Mouse (Mus musculus): ENCODE measurements around the gene Il9r.

Il9r gene

DNA sequence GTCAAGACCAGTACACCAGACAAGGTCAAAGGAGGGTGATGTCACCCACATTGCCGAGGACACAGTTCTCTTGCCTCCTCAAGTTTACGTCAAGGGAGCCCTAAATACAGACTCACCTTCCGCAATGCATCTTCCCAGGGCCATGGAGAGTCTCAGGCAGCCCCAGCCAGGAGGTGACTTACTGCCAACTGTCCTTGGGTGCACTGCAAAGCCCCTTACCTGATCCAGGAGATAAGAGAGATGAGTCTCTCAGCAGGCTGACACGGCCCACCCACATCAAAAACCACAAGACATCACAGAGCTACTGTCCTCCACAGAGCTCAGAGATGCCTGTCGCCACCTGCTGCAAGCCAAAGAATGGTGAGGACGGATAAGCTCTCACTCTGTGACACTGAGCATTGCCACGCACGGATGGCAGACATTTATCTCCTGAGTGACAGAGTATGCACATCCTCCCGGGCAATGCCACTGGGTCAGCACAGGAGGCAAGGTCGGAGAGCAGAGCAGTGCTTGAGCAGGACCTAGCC is at the start of gene Il9r:
Gene Il9r (minus strand): TSS at position 205 of the 527 bp plus-strand sequence.
- no peak for DNase-seq (ENCODE audit: low spot score)

DNA sequence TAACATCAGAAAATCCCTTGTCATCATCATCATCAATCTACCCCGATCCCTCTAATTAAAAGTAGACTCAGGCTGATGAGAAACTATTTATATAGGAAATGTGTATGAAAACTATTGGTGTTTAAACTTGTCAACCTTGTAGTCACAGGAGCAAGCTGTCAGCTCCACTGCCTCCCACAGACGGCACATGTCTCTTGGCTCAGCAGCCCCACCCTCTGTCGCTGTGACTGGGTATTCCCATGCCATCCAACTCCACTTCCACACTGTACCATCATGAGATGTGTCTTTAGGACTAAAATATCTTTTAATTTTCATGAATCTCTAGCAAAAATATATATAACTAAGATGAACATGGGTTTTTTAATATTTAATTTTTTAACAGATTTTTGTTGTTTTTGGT is 48.3 kb upstream of the Il9r start:
- DNase-seq (ENCODE audit: low spot score): no peak

DNA sequence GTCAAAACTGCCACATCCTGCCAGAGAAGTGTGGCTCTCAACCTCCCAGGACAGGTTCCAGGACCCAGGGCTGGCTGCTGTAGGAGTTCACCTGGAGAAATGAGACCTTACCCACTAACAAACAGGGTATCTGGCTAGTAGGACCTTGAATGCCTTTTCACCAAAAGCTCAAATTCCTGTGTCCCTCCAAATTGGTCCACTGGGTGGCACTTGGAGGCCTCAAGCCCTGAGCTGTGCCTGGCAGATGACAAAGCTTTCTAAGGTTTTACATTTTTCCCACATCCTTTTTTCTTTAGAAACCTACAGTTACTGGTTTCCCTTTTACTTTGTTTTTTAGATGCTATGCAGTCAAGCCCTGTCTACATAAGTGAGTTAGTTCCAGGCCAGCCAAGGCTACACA is 47.0 kb upstream of the Il9r start:
- DNase-seq (ENCODE audit: low spot score): no peak

DNA sequence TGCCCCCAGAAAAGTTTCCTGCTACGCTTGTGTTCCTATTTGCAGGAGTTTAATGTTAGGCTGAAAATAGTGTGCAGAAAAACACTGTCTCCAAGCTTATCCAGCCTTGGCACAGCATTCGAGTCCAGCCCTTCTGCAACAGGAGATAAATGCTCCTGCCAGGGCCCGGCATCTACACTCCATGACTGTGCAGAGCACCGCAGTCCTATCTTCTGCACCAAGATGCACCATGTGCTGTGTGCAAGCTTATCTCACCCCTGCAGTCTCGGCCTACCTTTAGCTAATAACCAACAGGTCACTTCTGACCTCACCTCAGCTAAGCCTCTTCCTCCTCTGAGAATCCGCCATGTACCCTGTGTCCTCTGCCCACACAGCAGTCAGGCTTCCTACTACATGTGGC is 45.5 kb upstream of the Il9r start:
- DNase-seq (ENCODE audit: low spot score): no peak

DNA sequence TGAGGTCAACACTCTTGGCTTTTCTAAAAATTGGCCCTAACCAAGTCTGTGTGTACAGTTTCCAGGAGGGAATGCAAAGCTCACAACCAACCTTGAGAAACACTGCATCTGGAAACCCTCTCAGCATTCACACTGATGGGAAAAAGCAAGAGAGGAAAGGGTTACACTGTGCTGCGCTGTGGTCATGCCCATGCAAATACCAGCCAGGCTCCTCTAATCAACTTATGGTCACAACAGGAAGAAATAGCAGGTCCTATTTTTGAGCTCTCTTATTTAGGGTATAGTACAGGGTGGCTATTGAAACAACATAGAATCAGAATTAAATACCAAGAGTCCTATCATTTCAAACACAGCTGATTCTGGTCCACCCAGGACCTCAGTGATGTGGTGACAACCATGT is 44.5 kb upstream of the Il9r start:
- DNase-seq (ENCODE audit: low spot score): no peak

DNA sequence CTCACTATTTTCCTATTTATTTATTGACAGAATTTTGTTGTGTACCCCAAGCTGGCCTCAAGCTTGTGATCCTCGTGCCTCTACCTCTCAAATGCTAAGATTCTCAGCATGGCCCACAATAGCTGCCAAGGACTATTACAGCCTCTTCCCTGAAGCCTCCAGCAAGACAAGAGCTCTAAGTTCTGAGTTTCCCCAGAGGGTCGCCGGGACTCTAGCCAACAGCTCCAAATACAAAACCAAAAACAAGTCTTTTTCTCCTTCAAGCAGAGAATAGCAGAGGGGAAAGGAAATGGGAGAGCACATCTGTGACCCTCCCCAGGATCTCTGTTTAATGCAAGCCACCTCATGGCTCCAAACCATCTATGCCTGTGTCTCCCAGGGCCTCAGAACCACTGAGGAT is 44.0 kb upstream of the Il9r start:
- DNase-seq (ENCODE audit: low spot score): no peak

DNA sequence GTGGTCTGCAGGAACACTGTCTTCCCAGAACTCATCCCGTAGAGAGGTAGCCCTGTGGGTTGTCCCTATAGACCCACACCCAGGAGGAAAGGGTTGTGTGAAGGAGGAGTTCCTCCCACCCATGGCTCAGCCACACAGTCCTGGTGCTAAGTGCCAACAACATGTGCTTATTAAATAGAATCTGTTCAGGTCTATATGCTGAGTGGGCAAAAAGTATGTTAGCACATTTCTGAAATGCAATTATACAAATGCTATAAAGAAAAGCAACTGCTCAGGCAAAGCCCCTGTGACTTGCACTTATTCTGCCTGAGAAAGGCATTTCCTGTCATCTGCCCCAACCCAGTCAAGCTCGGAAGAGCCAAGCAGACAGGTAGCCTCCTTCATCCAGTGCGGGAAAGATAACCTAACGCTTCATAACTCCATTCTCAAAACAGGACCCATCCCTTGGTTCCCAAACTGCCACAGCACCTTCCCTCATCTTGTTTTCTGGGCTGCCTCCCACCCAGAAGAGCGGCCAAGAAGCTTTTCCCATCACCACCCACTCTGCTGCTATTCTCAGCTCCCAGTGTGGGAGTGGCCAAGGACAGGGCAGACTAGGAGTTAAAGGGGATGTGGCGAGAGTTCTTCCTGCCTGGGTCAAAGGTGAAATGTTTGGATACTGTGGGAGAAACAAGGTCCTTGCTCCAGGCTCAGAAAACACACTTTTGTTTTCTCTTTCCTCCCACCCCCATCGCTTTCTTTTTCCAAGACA is 43.3 kb upstream of the Il9r start:
- no peak for DNase-seq (ENCODE audit: low spot score)

DNA sequence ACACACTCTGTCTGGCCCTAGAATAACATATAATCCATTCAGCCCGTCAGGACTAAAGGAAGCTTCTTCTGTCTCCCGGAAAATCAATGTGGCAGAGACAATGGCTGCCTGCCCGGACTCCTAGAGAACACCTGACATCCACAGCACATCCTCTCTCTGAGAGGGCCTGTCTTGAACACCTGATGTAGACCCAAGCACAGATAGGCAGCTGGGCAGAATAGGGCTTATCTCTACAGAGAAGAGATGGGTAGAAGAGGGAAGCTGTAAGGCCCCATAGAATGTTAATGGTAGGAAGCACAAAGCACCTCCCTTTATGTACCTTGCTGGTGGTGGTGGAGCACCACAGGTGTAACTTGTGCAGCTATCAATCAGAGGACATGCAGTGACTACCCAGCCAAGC is 42.1 kb upstream of the Il9r start:
- no peak for DNase-seq (ENCODE audit: low spot score)

DNA sequence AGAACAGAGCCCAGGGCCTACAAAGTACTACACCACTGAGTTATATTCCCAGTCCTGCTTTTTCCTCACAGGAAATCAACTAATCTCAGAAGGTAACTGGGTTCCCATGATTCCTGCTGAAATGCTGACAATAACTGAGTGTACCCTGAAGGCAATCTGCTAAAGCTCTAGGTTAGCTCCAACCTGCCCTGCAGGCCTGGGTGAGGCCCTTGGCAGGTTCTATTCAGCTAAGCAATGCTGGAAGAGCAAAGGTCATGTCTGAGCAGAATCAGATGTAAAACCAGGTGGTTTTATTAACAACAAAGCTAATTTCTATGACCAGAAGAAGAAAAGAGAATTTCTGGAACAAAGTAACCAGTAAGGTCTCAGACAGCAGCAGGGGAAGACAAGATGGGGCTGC is 41.3 kb upstream of the Il9r start:
- no peak for DNase-seq (ENCODE audit: low spot score)

DNA sequence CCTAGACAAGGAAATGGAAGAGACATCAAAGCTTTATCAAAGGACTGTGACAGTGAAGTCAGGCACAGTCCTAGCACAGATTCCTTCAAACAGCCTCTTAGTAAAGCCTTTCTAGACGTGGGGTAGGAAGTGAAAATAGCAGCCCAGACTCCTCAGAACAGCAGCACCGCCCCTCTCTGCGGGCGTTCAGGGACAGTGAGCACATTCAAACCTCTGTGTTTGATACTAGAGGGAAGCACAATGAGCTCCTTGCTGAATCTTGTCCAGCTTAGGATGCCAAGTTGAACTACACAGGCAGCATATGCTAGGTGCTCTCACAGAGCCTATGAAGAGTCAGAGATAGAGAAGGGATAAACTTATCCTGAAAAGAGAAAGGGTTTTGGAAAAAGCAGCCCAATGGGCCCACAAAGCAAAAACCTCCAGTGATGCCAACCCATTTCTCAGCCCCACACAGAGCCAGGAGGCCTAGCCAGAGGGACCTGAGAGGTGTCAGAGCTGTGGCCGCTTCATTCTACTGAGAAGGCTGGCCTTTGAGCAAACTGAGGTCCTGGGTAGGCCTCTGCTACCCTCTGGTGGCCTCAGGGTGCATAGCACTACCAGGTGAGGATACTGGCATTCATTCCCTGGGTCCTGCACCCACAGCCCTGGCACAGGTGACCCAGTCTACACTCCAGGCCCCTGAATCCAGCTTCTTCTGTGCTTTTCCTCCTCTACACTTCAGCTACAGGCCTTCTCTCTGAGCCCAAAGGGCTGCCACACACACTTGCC is 38.2 kb upstream of the Il9r start:
- no peak for DNase-seq (ENCODE audit: low spot score)

DNA sequence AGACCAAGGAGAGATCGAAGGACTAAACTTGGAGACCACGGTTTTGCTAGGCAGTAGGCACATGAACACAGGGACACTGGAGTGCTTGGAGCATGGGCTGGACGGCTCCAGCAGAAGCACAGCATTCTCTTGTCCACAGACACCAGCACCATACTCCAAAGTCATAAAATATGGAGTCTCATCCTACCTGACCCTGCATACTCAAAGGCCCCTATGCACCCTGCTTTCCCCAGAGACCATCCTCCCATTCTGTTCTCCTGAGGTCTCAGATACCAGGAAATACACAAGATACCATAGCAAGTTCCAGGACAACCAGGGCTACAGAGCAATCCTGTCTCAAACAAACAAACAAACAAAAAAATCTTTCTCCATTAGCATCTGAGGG is 37.3 kb upstream of the Il9r start:
- no peak for DNase-seq (ENCODE audit: low spot score)

DNA sequence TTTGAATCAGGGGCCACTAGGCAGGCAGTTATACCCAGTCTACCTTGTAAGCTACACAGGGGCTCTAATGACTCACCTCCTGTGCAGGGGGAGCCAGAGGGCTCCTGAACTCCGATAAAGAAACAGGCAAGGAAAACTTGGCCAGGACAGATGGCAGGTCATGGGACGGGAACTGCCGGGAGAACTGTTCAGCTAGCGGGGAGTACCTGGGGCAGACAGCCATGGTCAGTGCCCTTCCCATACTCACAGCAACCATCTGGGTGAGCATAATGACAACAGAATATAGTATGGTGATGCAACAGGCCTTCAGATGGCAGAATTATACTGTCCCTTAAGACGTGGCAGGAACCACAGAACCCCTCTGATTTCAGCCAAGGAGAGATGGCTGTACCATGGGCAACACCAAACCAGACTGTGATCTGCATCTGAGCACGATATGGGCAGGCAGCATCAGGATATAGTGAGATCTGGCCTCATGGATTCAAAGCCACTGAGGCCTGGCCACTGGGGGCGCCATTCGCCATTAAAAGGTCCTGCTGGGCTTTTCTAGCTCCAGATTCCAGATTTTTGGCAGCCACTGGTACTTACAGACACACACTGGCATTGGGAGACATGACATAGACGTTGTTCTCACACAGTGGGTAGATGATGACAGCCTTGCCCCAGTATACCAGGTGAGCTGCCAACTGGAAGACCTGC is 36.8 kb upstream of the Il9r start:
- no peak for DNase-seq (ENCODE audit: low spot score)

DNA sequence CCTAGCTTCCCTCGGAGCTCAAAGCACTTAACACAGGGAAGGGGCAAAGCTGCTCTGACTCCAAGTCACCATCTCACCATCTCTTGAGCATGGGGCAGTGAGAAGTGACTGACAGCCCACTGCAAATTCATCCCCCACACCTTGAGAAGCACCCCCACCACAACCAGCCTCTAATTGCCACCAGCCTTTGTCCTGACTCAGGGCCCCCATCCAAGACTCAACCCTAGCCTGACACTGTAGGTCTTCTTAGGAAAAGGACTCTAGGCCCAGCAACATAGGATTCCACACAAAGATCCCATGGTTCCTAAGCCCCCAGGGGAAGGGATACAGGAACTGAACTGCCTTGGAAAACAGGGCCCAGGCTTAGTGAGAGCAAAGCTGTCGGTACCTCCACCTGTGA is 36.1 kb upstream of the Il9r start:
- no peak for DNase-seq (ENCODE audit: low spot score)

DNA sequence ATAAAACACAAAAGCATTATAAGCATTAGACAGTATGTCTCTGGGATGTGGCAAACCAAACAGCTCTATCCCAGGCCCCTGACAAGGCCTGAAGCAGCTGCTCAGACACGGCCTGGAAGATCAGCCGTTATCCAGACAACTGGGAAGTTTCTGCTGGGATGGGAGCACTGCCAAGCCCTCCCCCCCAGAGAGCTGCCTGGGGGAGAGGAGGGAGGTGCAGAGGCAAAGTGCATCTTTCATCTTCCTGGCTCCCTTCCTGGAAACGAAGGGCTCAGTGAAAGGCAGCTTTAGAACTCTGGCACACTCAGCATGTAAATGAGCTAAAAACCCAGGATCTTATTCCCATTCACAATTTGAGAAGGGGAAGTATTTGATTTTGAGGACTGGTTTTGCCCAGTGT is 35.6 kb upstream of the Il9r start:
- DNase-seq (ENCODE audit: low spot score): no peak

DNA sequence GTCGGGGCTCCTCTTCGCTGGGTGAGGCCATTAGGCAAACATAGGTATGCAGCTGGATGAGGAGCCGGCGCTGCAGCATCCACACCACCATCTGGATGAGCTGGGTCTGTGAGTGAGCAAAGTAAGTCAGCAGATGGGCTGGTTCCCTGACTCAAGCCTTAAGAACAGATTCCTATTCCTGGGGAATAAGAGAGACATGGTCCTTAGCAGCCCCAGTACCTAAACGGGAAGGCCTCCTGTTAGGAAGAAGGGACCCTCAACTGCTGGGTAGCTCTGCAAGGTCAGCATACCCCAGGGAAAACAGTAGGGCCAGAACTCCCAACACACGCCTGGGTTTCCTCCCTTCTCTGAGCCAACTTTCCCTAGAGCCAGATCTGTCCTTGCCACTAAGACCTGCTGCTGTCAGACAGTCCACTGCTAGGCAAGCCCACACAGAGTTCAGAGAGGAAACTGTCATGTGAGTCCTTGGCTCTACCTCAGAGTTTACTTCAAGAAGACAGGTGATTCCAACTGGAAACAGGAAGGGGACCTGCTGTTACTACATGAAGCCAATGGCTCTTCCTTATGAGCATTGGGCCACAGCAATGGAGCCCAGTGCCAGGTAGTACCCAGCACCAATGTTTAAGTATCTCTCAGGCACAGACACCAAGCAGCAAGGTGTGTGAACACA is 34.9 kb upstream of the Il9r start:
- DNase-seq (ENCODE audit: low spot score): no peak

DNA sequence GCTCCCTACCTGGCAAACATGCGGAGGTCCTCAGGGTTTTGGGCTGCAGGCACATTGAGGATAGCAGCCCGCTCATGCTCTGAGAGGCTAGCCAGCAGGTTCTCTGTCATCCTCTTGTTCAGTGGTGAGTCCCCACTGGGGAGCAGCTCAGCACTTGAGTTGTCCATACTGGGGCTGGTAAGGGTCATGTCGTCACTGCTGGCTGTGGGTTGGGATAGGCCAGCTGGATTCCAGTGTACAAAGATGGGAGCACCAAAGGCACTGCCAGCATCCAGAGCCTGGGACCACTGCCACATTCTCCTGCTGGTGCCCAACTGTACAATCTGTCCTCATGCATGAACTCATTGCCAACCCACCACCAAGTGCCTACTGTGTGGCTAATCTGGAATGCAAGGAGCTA is 33.8 kb upstream of the Il9r start:
- DNase-seq (ENCODE audit: low spot score): no peak

DNA sequence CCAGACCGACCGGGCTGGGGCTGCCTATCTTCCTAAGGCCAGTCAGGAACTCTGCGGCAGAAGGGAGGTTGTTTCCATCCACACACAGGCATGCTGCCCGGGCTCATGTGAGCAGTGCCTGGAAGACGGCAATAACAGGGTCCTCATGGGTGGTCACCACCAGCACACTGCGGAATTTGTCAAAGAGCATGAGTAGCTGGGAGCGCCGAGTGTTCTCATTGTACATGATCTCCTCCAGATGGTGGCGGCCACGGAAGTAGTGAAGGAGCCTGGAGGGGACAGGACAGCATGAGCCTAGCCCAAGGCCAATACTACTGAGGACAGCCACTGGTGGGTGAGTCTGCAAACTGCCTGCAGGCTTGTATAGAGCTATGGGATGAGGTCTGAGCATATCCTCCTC is 32.8 kb upstream of the Il9r start:
- DNase-seq (ENCODE audit: low spot score): no peak

DNA sequence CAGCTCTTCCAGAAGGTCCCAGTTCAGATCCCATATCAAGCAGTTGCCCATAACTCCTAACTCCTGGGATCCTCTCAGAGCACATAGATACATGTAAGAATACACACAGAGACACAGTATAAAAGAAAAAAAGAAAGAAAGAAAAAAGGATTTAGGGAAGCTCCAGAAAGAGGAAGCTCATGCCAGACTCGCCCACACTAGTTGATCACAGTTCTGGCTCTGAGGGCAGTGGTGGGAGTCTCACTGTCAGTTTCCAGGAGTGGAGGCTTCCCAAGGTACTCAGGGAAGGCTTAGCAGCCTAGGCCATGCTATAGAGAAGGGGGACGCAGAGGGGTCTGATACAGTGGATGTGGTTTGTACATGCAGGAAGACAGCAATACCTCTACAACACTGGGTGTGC is 31.0 kb upstream of the Il9r start:
- no peak for DNase-seq (ENCODE audit: low spot score)

DNA sequence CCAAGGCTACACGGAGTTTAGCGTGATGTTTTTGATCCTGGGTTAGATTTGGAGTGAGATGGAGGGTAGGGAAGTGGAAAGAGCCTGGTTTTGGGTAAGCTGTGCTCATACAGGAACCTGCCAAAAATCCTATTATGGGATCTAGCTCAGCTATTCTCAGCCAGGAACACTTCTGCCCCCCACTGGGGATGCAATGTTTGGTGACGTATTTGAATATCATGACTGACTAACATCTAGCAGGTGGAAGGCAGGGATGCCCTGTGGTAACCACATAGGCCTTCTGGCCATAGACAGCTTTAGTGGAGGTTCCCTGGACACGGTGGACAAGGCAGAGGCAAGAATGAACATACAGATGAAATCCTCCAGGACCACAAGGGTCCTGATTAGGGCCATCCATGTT is 30.1 kb upstream of the Il9r start:
- DNase-seq (ENCODE audit: low spot score): no peak

DNA sequence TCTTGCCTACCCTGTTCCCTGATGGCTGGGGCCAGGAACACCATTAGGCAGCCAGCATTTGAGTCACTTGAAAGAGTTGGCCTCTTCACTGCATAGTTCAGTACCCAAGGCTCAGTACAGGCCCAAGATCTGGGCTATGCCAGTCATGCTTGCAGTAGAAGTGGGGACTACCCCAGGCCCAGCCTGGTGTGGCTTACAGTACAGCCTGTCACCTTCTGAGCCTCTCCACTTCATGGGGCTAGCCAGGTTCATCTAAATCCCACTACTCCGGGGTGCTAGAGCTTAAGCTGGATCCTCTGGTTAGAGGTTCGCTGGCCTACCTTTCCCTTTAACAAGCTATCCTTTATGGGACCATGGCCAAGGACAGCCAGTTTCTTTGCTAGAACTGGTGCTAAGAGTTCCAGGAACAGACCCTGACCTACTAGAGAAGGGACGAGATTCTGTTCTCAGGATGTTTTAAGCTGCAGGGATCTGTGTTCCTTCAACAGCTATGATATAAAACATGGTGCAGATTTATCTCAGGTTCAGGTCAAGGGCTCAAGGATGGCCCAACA is 28.3 kb upstream of the Il9r start:
- no peak for DNase-seq (ENCODE audit: low spot score)

DNA sequence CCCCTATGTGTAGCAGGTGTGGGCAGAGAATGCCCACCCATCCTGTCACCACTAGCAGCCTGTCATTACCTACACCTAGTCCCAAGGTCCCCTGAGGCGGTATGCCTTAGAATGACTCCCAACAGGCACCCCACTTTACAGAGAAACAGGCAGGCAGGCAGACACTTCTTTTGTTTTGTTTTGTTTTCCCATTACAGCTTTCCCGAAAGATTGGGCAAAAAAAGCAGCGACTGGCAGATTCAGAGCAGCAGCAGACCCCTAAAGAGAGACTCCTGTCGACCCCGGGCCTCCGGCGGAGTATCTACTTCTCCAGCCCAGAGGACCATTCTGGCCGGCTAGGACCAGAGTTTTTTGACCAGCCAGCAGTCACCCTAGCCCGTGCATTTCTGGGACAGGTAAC is 27.5 kb upstream of the Il9r start:
- DNase-seq (ENCODE audit: low spot score): no peak

DNA sequence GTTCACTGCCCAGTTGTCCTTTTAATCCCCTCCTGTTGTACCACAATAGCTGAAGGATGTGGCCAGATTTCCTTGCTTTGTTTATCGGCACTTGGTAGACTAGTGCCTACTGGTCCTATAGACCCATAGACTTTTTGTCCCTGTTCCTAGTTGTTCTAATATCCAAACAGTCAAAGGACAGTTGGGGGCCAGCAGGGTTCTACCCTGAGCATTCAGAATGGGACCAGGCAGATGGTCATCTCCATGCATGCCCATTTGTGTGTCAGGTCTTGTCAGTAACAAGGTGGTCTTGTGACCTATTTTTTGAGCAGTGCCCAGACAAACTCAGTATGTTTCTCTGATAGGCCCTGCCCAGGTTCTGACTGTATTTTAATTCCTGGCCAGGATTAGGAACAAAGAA is 27.0 kb upstream of the Il9r start:
- no peak for DNase-seq (ENCODE audit: low spot score)
